Mouse (Mus musculus): ENCODE measurements around the gene Grip1.
A peak's percentile ranks its signal among the peaks of the same experiment; 100 is the strongest.

Grip1 gene

DNA sequence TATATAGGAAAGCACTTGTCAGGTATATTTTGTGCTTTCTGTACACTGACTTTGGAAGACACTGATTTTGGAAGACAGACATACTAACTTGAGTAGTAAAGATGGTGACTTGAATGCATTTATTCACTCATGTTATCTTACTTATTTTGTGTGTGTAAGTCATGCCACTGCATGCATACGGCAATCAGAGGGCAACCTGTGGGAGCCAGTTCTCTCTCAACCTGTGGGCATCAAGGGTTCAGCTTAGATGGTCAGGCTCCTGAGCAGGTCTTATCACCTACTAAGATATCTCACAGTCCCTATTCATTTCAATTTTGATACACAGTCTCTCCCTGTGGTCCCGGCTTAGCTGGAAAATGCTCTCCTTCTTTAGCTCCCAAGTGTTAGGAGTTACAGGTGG is 5.4 kb downstream of the Grip1 start:
- no peak for DNase-seq (ENCODE audit: low spot score in 2 of 2)

DNA sequence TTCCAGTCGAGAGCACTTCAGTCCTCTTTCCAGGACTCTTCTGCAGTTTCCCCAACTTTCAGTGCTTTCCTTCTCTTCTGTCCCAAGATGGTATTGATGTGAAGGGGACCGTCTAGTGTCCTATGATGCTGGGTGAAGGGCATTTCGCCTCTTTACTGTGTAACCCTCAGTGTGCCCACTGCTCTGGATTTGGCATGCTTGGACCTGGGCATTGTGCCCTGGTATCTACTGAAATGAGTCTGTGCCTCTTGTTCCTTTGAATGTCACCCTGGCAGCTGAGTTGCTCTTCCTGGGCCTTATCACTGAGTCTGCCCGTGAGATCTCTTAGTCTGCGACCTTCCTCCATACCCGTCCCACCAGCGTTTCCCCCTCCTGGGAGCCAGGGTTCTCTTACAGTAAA is 9.7 kb downstream of the Grip1 start:
- no peak for DNase-seq (ENCODE audit: low spot score in 2 of 2)

DNA sequence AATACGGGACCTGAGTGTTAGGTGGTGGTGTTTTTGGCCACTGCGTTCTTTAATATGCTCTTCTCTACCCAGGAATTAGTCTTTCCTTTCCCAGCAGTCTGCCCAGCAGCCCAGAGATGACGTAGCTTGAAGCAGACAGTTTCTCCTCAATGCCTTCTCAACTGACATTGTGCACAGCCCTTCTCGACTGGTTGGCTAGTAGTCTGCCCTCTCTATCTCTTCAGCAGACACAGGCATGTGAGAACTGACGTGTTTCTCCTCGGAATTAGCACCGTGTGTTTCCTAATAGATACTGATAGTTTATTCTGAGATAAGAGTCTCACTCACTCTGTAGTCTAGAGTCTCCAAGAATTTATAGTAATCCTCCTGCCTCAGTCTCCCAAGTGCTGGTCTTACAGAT is 10.2 kb downstream of the Grip1 start:
- DNase-seq (ENCODE audit: low spot score in 2 of 2) = no peak

DNA sequence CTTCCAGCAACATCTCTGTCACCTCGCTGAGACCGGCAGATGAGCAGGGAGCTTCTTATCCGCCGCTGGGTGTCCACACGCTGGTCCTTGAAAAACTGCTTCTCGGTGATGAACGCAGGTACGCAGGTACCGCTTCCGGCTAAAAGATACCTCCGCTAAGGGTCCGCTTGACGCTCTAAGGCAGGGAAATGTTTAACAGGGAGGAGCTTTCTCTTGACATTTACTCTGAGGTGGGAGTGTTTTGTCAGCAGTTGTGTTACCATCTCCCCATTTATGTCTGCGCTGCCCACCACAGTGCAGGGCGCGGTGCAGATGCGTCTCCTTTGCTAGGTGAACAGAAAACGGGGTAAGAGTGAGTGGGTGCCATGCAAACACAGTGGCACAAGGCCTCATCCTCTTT is 14.3 kb downstream of the Grip1 start:
- DNase-seq (ENCODE audit: low spot score in 2 of 2) = no peak

DNA sequence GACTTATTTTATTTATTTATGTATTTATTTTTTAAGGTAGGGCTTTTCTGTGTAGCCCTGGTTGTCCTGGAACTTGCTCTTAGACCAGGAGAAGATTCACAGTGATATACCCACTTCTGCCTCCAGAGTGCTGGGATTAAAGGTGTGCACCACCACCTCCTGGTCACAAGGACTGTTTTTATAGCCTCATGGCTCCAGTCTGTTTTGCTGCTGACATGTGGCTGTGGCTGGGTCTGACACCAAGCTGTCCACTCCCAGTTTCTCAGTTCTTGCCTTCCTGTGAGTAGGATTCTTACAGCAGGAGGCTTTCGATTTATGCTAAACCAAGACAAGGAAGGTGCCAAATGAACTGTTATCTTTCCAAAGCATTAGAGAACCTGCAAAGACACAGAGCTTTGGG is 16.5 kb downstream of the Grip1 start:
- DNase-seq (ENCODE audit: low spot score in 2 of 2) = no peak

DNA sequence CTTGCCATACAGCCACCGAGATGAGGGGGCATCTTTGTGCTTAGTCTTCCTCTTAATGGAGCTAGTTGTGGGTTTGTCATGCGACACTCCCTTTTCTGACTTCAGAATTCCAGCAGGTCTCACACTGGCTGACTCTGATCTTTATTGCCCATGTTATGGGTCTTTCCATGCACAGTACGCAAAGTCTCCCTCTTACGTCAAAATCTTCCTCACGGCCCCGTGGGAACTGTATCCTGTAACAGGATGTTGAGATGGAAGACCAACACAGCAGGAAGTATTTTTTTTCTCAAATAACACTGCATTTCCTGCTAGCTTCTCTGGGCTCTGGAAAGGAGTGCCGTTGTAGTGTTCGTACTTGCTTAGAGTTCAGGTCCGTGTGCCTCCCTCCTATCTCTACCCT is 21.5 kb downstream of the Grip1 start:
- no peak for DNase-seq (ENCODE audit: low spot score in 2 of 2)

DNA sequence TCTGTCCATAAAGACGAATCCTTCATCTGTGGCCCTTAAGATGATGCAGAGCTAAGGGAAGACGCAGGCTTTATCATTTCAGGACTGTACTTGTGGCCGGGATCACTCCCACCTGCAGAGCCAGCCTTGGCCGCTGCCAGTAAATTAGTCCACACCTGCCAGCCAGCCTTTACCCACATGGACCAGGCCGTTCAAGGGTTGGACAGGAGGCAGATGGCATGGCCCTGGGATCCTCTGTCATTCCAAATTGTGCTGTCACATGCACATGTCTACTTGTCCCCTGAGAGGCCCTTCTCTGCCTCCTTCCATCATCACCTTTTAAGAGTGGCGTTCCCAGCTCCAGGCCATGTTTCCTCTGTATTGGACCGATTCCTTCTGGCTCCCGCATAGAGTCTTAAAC is 24.0 kb downstream of the Grip1 start:
- DNase-seq (ENCODE audit: low spot score in 2 of 2) = no peak

DNA sequence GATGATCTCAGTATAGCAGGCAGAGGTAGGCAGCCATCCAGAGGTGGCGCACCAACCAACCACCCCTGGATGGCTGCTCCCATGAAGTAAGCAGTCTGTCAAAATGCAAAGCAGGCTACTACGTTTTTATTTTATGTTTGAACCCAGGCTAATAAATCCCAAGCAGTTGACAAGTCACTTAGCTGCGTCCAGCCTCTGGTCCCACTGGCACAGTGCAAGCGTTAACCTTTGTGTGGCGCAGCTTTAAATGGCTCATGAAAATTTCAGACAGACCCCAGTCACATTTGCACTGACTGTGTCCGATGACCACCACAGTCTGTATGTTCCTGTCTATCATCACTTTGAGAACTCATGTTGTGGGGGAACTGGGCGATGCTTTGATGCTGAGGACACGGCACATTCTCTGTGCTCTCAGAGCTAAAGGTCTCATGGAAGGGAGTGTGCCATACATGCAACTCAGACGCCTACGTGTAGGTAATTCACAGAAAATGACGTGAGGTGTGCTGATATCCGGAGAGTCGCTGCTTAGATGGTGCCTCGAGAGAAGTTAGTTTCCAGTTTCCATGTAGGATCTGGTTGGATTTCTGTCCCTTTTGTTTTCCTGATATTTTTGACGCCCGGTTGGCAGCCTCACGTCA is 29.6 kb downstream of the Grip1 start:
- no peak for DNase-seq (ENCODE audit: low spot score in 2 of 2)

DNA sequence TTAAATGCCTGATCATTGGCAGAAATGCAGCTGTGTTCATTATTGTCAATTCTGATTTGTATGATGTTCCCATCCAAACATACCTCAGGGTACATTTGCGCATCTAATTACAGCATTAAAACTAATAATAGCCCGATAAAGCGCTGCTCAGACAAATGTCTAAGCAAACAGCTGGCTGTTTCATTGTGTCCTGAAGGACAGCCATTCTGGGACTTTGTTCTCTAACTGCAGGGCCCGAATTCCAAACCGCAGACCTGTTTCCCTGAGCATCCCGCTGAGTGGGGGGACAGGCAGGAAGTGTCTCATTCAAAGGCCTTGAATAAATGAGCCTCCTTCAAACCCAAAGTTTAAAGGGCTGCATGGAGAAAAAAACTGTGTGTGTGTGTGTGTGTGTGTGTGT is 30.1 kb downstream of the Grip1 start:
- no peak for DNase-seq (ENCODE audit: low spot score in 2 of 2)

DNA sequence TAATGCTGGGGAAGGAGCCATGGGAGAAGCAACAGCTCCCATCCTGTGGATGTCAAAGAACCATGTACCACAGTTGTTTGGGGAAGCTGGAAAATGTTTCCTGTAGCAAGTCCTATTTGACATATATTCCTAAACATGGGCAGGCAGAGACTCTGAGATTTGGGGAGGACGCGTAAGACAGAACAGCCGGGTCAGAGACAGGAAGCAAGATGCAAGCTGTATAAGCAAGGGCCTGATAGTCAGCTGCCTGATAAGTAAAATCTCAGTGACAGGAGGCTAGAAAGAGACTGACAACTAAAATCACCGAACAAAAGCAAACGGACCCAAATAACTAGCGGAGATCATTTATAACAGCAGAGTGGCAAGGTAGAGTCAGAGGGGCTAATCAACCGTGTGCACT is 33.3 kb downstream of the Grip1 start:
- no peak for DNase-seq (ENCODE audit: low spot score in 2 of 2)

DNA sequence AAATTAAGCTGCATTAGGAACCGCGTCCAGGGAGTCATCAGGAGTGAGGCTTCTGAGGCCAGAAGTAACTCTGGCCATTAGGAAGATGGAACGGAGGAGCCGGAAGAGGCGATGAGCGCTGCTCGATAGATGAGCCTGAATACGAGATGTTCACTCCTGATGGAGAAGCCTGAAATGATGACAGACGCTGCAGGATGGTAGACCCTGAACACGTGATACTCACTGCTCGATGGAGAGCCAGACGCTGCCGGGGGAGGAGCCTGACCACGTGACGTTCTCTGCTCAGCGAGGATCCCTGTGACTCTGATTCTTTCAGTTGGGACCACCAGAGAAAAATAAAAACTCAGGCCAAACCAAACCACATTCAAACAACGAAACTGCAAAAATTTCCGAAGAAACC is 37.2 kb downstream of the Grip1 start:
- no peak for DNase-seq (ENCODE audit: low spot score in 2 of 2)

DNA sequence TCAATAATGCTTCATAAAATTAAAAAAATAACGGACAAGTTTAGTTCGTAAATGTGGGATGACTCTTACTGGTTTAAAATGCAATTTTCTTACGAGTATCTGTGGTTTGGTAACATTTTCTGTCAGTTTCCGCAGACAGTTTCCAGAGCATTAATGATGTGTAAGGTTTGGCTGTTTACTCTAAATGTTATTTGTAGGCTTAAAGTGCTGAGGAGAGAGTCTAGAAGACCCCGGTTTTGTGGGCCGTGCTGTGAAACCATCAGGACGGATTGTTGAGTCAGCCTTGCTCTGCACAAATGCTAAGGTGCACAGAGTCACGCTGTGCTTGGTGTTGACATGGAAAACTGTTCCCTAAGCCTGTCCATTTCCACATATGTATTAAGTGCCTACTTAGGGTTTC is 41.7 kb downstream of the Grip1 start:
- DNase-seq (ENCODE audit: low spot score in 2 of 2) = no peak

DNA sequence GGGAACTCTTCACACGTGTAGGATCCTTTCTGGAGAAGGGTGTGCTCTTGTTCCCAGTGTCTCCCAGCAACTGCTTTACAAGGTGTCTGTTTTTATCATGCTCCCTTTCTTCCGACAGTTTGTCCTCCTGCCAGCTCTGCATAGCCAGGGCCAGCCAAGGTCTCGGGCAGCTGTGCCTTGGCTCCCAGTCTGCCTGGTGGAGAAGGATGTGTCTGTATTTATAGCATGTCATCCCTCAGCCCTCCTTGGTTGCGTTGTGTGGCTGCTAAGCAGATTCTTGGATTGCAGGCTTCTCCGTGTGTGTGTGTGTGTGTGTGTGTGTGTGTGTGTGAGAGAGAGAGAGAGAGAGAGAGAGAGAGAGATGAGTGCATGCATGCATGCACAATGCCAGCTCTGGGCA is 42.6 kb downstream of the Grip1 start:
- DNase-seq (ENCODE audit: low spot score in 2 of 2) = peak in 1 of 2 experiments; percentile 20

DNA sequence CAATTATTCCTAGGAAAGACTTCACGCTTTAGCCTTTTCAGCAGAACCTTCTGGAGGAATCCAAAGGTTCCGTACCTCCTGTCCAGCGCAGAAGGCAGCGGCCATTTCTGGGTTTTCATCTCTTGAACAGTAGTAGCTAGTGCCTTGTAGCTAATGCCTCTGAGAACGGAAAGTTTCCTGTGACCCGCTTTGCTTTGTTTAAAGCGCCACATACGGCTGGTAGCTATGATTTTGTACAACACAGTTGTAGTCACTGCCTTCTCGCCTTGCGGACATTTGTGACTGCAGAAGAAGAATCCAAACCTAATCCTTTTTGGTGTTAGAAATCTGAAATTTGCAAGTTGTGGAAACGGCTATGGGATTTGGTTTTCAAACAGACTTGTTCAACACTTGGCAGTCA is 68.1 kb downstream of the Grip1 start:
- DNase-seq (ENCODE audit: low spot score in 2 of 2) = no peak

DNA sequence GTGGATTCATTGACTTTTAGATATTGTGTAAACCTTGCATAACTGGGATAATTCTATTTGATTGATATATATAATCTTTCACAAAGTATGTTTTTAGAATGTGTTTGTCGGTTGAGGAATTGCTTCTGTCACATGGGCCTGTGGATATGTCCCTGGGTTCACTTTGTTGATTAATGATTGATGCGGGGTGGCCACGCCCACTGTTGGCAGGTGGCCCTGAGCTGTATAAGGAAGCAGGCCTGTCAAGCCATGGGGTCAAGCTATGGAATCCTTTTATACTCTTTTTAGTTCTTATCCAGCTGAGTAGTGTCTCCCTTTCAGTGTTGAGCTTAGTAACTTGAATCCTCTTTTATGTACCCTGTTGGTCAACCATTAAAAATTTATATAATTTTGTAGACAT is 72.1 kb downstream of the Grip1 start:
- no peak for DNase-seq (ENCODE audit: low spot score in 2 of 2)

DNA sequence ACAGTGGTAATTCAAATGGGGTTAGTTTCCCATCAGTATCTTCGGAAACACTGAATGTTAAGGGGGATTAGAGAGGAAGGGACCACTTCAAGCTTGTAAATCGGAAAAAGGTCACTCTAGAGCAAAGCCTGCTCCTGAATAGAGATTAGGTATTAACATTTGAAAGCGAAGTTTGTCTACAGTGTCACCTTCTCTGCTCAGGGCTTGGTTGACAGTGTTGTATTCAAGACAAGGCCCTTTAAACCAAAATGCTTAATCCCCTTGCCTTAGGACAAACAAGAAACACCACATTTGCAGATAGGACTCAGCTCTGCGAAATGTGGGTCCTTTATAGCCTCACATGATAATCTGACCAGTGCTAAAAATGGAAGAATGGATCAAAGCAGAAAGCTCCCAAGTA is 81.2 kb downstream of the Grip1 start:
- DNase-seq (ENCODE audit: low spot score in 2 of 2) = no peak

DNA sequence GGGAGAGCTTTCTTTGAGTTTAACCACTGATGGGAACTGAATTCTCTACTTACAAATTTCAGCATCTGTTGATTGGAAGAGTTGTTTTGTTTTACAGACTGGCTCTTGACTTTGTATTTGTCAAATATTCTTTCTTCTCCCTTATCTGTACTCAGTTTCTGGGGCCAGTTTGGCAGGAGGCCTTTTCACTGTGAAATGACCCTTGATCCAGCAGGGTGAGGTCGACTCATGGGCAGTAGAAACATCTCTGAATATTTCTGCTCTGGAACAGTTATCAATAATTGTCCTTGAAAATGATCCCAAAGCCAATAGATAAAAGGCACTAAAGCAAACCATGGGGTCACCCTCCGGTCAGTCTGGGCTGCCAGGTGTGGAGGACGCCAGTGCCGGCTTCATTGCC is 88.0 kb downstream of the Grip1 start:
- DNase-seq (ENCODE audit: low spot score in 2 of 2) = no peak

DNA sequence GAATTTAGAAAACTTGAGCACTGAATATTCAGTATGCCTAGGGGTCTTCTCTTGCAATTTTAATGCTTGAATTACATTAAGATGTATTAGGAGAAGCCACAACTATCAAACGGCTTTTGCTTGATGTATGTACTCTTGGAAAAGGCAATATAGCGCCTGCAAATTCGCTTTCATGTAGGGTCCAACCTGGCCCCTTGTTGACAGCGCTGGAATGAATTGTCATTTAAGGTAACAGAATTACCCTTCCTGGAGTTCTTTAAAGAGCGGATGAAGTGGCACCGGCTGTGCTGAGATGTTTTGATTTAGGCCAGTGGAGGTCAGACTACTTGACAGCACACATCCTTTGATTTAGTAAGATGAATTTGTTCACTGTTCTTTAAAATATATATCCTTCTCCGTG is 90.1 kb downstream of the Grip1 start:
- DNase-seq (ENCODE audit: low spot score in 2 of 2) = no peak

DNA sequence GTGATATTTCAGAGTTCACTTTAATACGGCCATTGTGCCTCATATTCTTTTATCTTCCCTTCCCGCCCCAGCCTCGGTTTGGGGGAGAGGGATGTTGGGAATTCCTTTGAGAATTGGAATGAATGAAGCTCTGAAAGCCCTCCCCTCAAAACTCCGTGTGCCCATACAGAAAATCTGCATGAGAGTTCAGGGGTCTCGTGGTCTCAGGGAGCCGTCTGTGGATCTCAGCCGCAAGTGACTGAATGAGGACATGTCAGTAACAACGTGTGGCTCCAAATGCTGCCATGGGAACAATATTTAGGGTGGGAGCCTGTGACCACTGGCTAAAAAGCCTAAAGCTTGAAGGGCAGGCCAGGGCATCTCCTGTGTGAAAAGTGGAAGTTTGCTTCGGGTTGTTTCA is 91.1 kb downstream of the Grip1 start:
- DNase-seq (ENCODE audit: low spot score in 2 of 2) = no peak

DNA sequence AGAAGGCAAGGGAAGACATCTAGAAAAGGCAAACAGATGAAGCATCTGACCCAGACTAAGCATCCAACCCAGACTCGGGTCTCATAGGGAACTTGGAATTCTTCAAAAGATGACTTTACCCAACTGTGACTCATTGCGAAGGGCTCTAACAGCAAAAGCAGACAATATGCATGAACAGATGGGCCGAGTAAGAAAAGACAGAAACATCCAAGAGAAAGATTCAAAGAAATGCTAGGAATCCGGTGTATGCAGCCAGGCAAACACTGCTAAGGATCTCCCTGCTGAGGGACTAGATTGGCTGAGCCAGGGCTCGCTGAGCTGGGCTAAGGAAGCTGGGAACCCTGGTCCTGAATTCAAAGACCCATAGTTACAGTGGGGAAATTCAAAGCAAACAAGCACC is 94.2 kb downstream of the Grip1 start:
- DNase-seq (ENCODE audit: low spot score in 2 of 2) = no peak

DNA sequence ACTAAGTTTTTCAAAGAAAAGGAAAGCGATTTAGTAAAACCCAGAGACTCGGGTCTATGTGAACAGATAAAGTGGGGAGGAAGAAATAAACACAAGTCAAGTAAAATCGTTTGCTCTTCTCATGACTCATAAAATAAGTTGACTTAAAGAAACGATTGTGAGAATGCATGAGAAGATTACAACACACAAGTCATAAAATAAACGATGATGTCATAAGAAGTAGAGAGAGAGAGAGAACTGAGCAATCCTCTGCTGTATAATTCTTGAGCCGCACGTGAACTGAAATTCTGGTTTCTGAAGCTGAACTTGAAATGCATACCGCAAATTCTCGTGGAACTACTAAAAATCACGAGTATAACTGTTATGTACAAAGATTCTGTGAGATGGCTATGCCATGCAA is 95.1 kb downstream of the Grip1 start:
- DNase-seq (ENCODE audit: low spot score in 2 of 2) = no peak

DNA sequence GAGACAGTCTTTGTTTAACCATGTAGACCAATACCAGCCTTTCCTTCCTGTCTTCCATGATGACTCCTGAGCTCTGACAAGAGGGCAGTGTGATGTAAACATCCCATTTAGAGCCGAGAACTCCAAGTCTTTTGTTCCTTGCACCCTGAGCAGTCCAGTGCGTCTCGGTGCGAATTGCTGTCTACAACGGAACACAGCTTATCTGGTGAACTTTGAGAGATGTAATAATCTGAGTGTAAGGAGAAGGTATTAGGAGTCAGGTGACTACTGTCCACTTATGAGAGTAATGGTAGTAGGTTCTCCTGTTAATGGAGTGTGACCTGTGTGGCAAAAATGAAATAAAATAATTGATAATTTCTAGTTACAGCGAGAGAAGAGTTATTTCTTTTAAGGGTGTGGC is 97.0 kb downstream of the Grip1 start:
- DNase-seq (ENCODE audit: low spot score in 2 of 2) = no peak

DNA sequence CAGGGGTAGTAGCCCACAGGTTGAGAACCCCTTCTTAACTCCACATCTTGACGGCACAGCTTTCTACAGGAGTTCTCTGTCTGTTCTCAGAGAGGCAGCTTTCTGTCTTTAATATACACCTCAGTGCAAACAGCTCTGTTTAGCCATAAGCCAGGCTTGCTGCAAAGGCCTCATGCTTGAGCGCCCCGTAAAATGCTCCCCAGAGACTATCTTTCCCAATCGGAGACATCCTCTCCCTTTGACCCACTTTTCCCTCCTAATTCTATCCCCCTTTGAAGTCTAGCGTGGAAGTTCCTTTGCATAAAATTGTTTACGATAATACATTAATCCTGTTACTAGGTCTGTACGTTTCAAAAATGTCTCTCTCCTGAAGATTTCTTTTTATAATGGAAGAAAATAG is 102.7 kb downstream of the Grip1 start:
- DNase-seq (ENCODE audit: low spot score in 2 of 2) = no peak

DNA sequence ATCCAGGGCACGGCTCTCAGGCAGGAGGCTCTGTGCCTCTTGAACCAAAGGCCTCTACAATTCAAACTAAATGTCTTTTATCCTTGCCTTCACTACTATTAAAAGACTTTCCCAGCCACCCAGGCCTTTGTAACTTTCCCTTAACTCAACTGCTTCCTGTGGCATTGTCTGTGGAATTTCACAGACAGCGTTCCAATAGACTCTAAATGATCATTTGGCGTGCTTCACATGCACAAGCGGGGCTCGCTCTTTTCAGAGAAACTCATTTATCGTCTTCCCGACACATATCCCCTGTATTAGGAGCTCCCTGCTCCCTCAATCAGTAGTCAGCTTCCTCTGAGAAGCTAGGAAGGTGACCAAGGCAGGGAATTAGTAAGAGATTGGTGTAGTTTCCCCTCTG is 104.8 kb downstream of the Grip1 start:
- DNase-seq (ENCODE audit: low spot score in 2 of 2) = no peak

DNA sequence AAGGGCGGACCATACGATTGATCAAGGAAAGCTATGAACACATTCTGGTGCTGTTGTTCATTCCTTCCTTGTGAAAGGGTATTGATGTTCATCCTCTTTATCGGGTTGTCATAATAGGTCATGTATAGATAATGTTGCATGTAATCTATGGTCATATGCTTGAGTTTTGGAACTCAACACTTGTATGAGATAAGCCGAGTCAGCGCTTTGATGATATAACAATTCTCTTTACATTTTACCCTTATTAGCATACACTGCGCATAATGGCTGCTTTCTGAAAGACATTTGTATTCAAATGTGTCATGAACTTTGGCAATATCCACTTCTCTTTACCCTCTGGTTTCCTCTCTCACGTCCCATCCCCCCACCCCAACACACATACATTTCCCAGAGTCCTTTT is 111.2 kb downstream of the Grip1 start:
- DNase-seq (ENCODE audit: low spot score in 2 of 2) = no peak

Data from frontal cortex, postnatal 10 days (tissue).